Mouse (Mus musculus) liver, postnatal 0 days (tissue): Measurements from ENCODE around the gene Mboat2.

ENCODE experiments used
- CTCF ChIP-seq: sonication (generic); IDR thresholded peaks from 2 replicates; pipeline ENCODE4 v1.5.1; 2016; ENCODE audit warnings: antibody characterized with exemption, low read depth
- EP300 ChIP-seq: IDR thresholded peaks from 2 replicates; pipeline ENCODE4 v1.6.1; 2016; ENCODE audit warnings: antibody characterized with exemption, low read depth, mild to moderate bottlenecking

- TF ChIP-seq CTCF (no peak), EP300 (no peak)
Observed at GRCm38 (mm10) chr12:24872689-24873088, 42.0 kb downstream of the Mboat2 start.
